Mouse (Mus musculus): ENCODE data around the gene Gramd4.

GRCm38 (mm10) chr15:86041421-86041820 is 16.1 kb upstream of the Gramd4 start:
- TF ChIP-seq MAFK (IDR thresholded peaks at IDR 0.05; ENCODE audit: insufficient read depth, low read depth, low read length), result no peak
- TF ChIP-seq ZC3H11A (IDR thresholded peaks at IDR 0.05; ENCODE audit: borderline replicate concordance, low read depth, low read length), result no peak
- TF ChIP-seq ZNF384 (IDR thresholded peaks at IDR 0.05; ENCODE audit: low read depth, low read length), result no peak
- TF ChIP-seq CHD2 (IDR thresholded peaks at IDR 0.05; ENCODE audit: low read depth, low read length), result no peak

All from ES-E14 (cell line).